Mouse (Mus musculus): ENCODE data around the gene Defb26. TPM values are rescaled to one million over a fixed set of nuclear protein-coding genes. Genes with fewer than 3 reads are reported as not detected.

Gene Defb26
- polyA plus RNA-seq (2015; fragmentation: Nextera tagmentation; extraction: Ambion mirVana) = not detected in 2 replicates

DNA sequence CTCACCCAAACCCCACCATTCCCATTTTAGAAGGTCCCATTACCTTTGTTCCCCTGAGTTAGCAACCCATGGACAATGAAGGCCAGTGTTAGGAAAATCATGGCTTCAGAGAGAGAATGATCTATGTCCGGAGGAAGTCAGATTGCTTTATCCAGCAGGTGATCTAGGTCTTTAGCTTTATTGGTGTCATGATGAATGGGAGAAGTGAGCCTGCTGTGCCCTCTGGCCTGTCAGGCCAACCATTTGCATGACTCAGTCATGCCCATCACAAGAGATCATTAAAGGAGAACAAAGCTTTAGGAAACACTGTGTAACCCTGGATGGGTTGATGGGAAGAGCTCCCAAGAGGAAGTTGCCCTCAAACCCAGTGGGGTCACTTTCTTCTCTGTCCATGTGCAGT is at the start of gene Defb26:
TSS of gene Defb26 (minus strand) at position 101 of the 400 bp plus-strand sequence.
- Histone ChIP-seq H3K4me3 (no peak within 1 kb of the TSS), H3K9ac (no peak within 1 kb of the TSS), H3K27ac (no peak within 1 kb of the TSS), H3K27me3 (no peaks in the 10 kb centered on the region; the same call in 1 of the 2 replicates), H3K36me3 (no peaks in the 10 kb centered on the region), H3K4me1 (peaks cover 8% of the 10 kb centered on the region; the same call in 1 of the 2 replicates), H3K9me3 (no peaks in the 10 kb centered on the region), H3K4me2 (replicated peaks) (no peak within 1 kb of the TSS)
- WGBS = 85% methylated on average over 1 of the region's 1 CpGs
- ATAC-seq (ENCODE audit: low FRiP score, low read depth) = no peak

DNA sequence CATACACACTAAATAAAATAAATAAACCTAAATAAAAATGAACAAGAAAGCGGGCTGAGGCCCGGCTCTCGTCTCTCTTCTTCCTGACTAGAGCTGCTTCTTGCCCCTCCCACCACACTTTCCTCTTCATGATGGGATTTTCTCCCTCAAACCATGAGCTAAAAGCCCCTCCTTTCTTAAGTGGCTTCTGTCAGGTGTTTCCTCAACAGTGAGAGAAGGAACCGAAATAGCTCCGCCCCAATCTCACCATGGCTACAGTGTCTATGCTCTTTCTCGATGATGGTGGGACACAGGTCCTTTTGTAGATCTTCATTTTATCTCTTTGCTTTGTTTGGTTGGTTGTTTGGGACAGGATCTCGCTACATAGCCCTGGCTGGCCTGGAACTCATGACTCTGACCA is 45.2 kb upstream of the Defb26 start:
- no peak for ATAC-seq (ENCODE audit: low FRiP score, low read depth)
- H3K4me1 ChIP-seq = no peaks in the 10 kb centered on the region
- WGBS = 90% methylated on average over 7 of the region's 7 CpGs
- H3K27me3 ChIP-seq = no peaks in the 10 kb centered on the region
- no peaks in the 10 kb centered on the region for H3K9me3 ChIP-seq
- H3K9ac ChIP-seq = no peak overlapping the region
- no peak overlapping the region for H3K4me3 ChIP-seq
- H3K36me3 ChIP-seq = no peaks in the 10 kb centered on the region
- H3K27ac ChIP-seq = no peak overlapping the region
- H3K4me2 ChIP-seq (replicated peaks) = no peak overlapping the region

GRCm38 (mm10) chr2:152553774-152554423 is 42.4 kb upstream of the Defb26 start:
- no peaks in the 10 kb centered on the region for H3K27me3 ChIP-seq
- peak overlapping the region; percentile 46 for H3K4me2 ChIP-seq (replicated peaks)
- no peak overlapping the region for H3K9ac ChIP-seq
- H3K4me1 ChIP-seq = no peaks in the 10 kb centered on the region
- ATAC-seq (ENCODE audit: low FRiP score, low read depth) = no peak
- H3K4me3 ChIP-seq = peak overlapping the region; percentile 18
- no peaks in the 10 kb centered on the region for H3K36me3 ChIP-seq
- WGBS = 12% methylated on average over 16 of the region's 16 CpGs
- no peak overlapping the region for H3K27ac ChIP-seq
- no peaks in the 10 kb centered on the region for H3K9me3 ChIP-seq

GRCm38 (mm10) chr2:152548124-152548523 is 36.6 kb upstream of the Defb26 start:
- Histone ChIP-seq H3K4me2 (replicated peaks) (no peak overlapping the region), H3K9me3 (0 out of 2 replicates have a peak, but pooled peaks cover under 1% of the 10 kb centered on the region), H3K4me3 (no peak overlapping the region), H3K27me3 (no peaks in the 10 kb centered on the region), H3K4me1 (no peaks in the 10 kb centered on the region), H3K27ac (no peak overlapping the region), H3K36me3 (no peaks in the 10 kb centered on the region), H3K9ac (no peak overlapping the region)
- 79% methylated on average over 5 of the region's 5 CpGs for WGBS
- ATAC-seq (ENCODE audit: low FRiP score, low read depth) = no peak

GRCm38 (mm10) chr2:152544691-152545090 is 33.2 kb upstream of the Defb26 start:
- no peak overlapping the region for H3K4me2 ChIP-seq (replicated peaks)
- no peak for ATAC-seq (ENCODE audit: low FRiP score, low read depth)
- no peaks in the 10 kb centered on the region for H3K36me3 ChIP-seq
- WGBS = 22% methylated on average over 4 of the region's 4 CpGs
- peaks cover 6% of the 10 kb centered on the region; the same call in 1 of the 2 replicates for H3K9me3 ChIP-seq
- no peaks in the 10 kb centered on the region for H3K27me3 ChIP-seq
- H3K9ac ChIP-seq = no peak overlapping the region
- H3K4me3 ChIP-seq = no peak overlapping the region
- H3K4me1 ChIP-seq = peaks cover 4% of the 10 kb centered on the region; the same call in 1 of the 2 replicates
- no peak overlapping the region for H3K27ac ChIP-seq

DNA sequence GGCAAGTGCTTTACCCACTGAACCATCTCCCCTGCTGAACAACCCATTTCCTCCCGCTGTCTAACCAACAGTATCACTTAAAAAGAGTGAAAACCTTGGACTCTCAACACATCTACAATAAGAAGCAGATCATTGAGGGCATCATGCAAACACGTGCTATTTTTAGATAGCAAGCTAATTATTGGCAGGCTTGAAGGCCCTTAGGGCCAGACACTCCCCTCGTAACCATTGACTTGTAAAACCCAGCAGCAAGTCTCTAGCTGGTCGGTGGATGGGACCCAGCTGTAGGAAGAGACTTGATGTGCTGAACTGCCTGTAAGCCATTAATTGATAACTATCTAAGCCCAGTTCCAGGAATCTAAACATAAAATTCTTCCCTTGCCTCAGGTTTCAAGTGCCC is 32.0 kb upstream of the Defb26 start:
- no peak for ATAC-seq (ENCODE audit: low FRiP score, low read depth)
- no peaks in the 10 kb centered on the region for H3K36me3 ChIP-seq
- H3K27me3 ChIP-seq = no peaks in the 10 kb centered on the region
- no peak overlapping the region for H3K4me3 ChIP-seq
- peaks cover 4% of the 10 kb centered on the region for H3K4me1 ChIP-seq
- 55% methylated on average over 4 of the region's 4 CpGs for WGBS
- H3K9ac ChIP-seq = no peak overlapping the region
- no peak overlapping the region for H3K27ac ChIP-seq
- peaks cover 6% of the 10 kb centered on the region; the same call in 1 of the 2 replicates for H3K9me3 ChIP-seq
- no peak overlapping the region for H3K4me2 ChIP-seq (replicated peaks)

DNA sequence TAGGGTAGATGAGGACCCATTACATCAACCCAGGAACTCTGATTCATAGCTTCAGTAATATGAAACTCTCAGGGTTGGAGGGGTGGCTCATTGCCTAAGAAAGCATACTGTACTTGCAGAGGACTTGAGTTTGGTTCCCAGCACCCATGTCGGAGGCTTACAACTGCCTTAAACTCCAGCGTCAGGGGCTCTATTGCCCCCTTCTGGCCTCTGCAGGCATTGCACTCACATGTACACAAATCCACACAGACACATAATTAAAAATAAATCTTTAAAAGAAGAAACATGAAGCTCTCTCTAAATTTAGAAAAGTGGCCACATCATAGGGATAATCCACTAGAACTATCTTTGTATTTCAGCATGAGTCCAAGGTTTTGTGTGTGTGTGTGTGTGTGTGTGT is 31.4 kb upstream of the Defb26 start:
- no peaks in the 10 kb centered on the region for H3K36me3 ChIP-seq
- ATAC-seq (ENCODE audit: low FRiP score, low read depth) = no peak
- no peak overlapping the region for H3K4me2 ChIP-seq (replicated peaks)
- H3K4me1 ChIP-seq = peaks cover 4% of the 10 kb centered on the region
- WGBS = 68% methylated on average over 2 of the region's 2 CpGs
- H3K9me3 ChIP-seq = peaks cover 6% of the 10 kb centered on the region; the same call in 1 of the 2 replicates
- H3K4me3 ChIP-seq = no peak overlapping the region
- H3K27me3 ChIP-seq = no peaks in the 10 kb centered on the region
- no peak overlapping the region for H3K27ac ChIP-seq
- H3K9ac ChIP-seq = no peak overlapping the region

- Histone ChIP-seq H3K4me3 (no peak overlapping the region), H3K9ac (no peak overlapping the region), H3K27ac (no peak overlapping the region), H3K36me3 (no peaks in the 10 kb centered on the region), H3K4me1 (peaks cover 4% of the 10 kb centered on the region), H3K9me3 (peaks cover 6% of the 10 kb centered on the region; the same call in 1 of the 2 replicates), H3K27me3 (no peaks in the 10 kb centered on the region), H3K4me2 (replicated peaks) (no peak overlapping the region)
- ATAC-seq (ENCODE audit: low FRiP score, low read depth) = no peak
- WGBS = 73% methylated on average over 9 of the region's 9 CpGs
These were observed 30.5 kb upstream of the Defb26 start for GRCm38 (mm10) chr2:152541979-152542378.

- Histone ChIP-seq H3K9me3 (peaks cover 6% of the 10 kb centered on the region; the same call in 1 of the 2 replicates), H3K4me2 (replicated peaks) (no peak within 1 kb of the TSS), H3K27me3 (no peaks in the 10 kb centered on the region), H3K27ac (no peak within 1 kb of the TSS), H3K4me1 (peaks cover 4% of the 10 kb centered on the region), H3K4me3 (no peak within 1 kb of the TSS), H3K36me3 (no peaks in the 10 kb centered on the region), H3K9ac (no peak within 1 kb of the TSS)
- WGBS = 50% methylated on average over 13 of the region's 13 CpGs
- ATAC-seq (ENCODE audit: low FRiP score, low read depth) = no peak
These were observed 28.6 kb upstream of the Defb26 start, which contains the start of gene Defb29 for GRCm38 (mm10) chr2:152539944-152540710. Gene Defb29 (minus strand): TSS chr2:152540098.

GRCm38 (mm10) chr2:152517981-152518380 is 6.5 kb upstream of the Defb26 start, which contains the start of gene Defb28:
Gene Defb28 (plus strand): TSS chr2:152518255.
- H3K27me3 ChIP-seq = no peaks in the 10 kb centered on the region
- ATAC-seq (ENCODE audit: low FRiP score, low read depth) = no peak
- no peak within 1 kb of the TSS for H3K9ac ChIP-seq
- no peak within 1 kb of the TSS for H3K27ac ChIP-seq
- no peak within 1 kb of the TSS for H3K4me2 ChIP-seq (replicated peaks)
- H3K36me3 ChIP-seq = no peaks in the 10 kb centered on the region
- no peaks in the 10 kb centered on the region for H3K9me3 ChIP-seq
- WGBS = 67% methylated on average over 4 of the region's 4 CpGs
- H3K4me1 ChIP-seq = peaks cover 12% of the 10 kb centered on the region
- H3K4me3 ChIP-seq = no peak within 1 kb of the TSS

DNA sequence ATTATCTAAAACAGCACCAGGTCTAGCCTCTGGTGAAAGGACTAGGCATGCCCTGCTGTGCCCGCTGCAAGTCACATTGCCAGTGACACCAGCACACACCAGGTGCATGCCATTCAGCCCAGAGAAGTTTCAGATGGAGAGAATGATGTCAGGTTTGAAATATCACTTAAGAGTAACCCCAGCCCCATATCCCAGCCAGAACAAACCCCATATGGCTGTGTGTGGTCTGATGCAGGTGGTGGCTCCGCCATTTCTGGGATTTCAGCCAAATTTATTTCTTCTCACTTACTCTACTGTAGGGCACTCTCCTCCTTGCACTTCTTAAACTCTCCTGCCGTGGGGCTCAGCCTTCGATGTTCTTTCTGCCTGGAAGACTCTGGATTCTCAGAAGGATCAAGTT is 4.6 kb upstream of the Defb26 start:
- ATAC-seq (ENCODE audit: low FRiP score, low read depth) = peak; percentile 44

GRCm38 (mm10) chr2:152503950-152504349 is 7.5 kb downstream of the Defb26 start:
- Histone ChIP-seq H3K9ac (no peak overlapping the region), H3K9me3 (no peaks in the 10 kb centered on the region), H3K36me3 (no peaks in the 10 kb centered on the region), H3K4me1 (no peaks in the 10 kb centered on the region), H3K27ac (no peak overlapping the region), H3K4me3 (no peak overlapping the region), H3K4me2 (replicated peaks) (no peak overlapping the region), H3K27me3 (no peaks in the 10 kb centered on the region)
- 73% methylated on average over 2 of the region's 2 CpGs for WGBS
- ATAC-seq (ENCODE audit: low FRiP score, low read depth) = no peak

More for the DNA sequence above, 4.6 kb upstream of the Defb26 start:
- Histone ChIP-seq H3K27ac (no peak overlapping the region), H3K4me2 (replicated peaks) (no peak overlapping the region), H3K27me3 (no peaks in the 10 kb centered on the region; the same call in 1 of the 2 replicates), H3K9me3 (no peaks in the 10 kb centered on the region), H3K36me3 (no peaks in the 10 kb centered on the region), H3K4me3 (no peak overlapping the region), H3K9ac (no peak overlapping the region), H3K4me1 (peaks cover 12% of the 10 kb centered on the region)
- 47% methylated on average over 4 of the region's 4 CpGs for WGBS
